Mouse (Mus musculus) midbrain, embryonic 15.5 days (tissue): ENCODE results near the gene Rfx4. TPM values are rescaled to one million over a fixed set of nuclear protein-coding genes. Genes with fewer than 3 reads are reported as not detected.

Source experiments
- ATAC-seq: fragments of 200-750 bp; cut with Nextera tagmentation; replicated peaks from 2 replicates; pipeline ENCODE4 v1.8.0; 2017; ENCODE audit warnings: moderate TSS enrichment
- H3K27ac ChIP-seq: fragments of 300-500 bp; sonication (generic); 2 replicates; pipeline ENCODE4 v1.5.1; 2015; ENCODE audit warnings: mild to moderate bottlenecking, inconsistent platforms
- H3K27me3 ChIP-seq: fragments of 300-500 bp; sonication (generic); replicated peaks from 2 replicates; pipeline ENCODE4 v1.6.1; 2015; ENCODE audit warnings: inconsistent platforms
- H3K36me3 ChIP-seq: fragments of 300-500 bp; sonication (generic); replicated peaks from 2 replicates; pipeline ENCODE4 v1.6.1; 2015; ENCODE audit warnings: inconsistent platforms
- H3K4me1 ChIP-seq: fragments of 300-500 bp; sonication (generic); 2 replicates; pipeline ENCODE4 v1.6.1; 2015; ENCODE audit warnings: inconsistent platforms
- H3K4me2 ChIP-seq: fragments of 300-500 bp; sonication (generic); 2 replicates; pipeline ENCODE4 v1.6.1; 2015; ENCODE audit warnings: inconsistent platforms, mild to moderate bottlenecking, moderate library complexity
- H3K4me3 ChIP-seq: fragments of 300-500 bp; sonication (generic); 2 replicates; pipeline ENCODE4 v1.5.1; 2015; ENCODE audit warnings: mild to moderate bottlenecking, inconsistent platforms
- H3K9ac ChIP-seq: fragments of 300-500 bp; sonication (generic); 2 replicates; pipeline ENCODE4 v1.6.1; 2015; ENCODE audit warnings: mild to moderate bottlenecking, inconsistent platforms
- H3K9me3 ChIP-seq: fragments of 300-500 bp; sonication (generic); 2 replicates; pipeline ENCODE4 v1.6.1; 2016; ENCODE audit warnings: inconsistent platforms
- WGBS: fragments of 180-500 bp; shearing (Covaris S2); methylation state at CpG from one replicate; pipeline ENCODE4 v1.1.7; 2015; ENCODE audit warnings: mixed read lengths; 5-methylcytosine and 5-hydroxymethylcytosine counted together
- polyA plus RNA-seq: library from polyadenylated mRNA; unstranded; fragments of >200 nt; fragmentation: Nextera tagmentation; extraction: Ambion mirVana; gene quantifications from 2 replicates; pipeline ENCODE4 v1.2.1, GENCODE M21; 2015

Gene Rfx4
- polyA plus RNA-seq, 1 experiment from 2014 or later = 16.1 TPM

DNA sequence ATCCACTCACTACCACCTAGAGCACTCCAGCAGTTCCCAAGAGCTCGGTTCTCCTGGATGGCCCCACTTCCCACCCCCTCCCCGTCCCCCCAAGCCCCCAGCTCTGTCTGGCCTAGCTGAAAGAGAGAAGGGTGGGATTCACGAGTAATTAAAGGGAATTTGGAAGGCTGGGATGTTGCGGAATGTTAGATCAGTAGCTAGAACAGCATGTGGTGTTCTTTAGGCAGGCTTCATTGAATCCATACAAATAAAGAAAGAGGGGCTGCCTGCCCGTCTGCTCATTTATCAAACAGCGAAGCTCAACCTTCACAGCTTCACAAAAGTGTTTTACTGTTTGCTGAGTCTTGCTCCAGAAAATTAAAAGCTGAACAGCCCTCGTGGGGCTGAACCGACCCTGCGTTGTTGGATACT, 66.9 kb downstream of the Rfx4 start:
- 8% methylated on average over 9 of the region's 9 CpGs for WGBS
- H3K4me3 ChIP-seq = no peak overlapping the region
- H3K4me2 ChIP-seq = no peak overlapping the region
- no peaks in the 10 kb centered on the region for H3K9me3 ChIP-seq
- no peak overlapping the region for H3K9ac ChIP-seq
- H3K27me3 ChIP-seq = no peaks in the 10 kb centered on the region
- 0 out of 2 replicates have a peak, but pooled peaks have one; percentile 58 for ATAC-seq
- peaks cover 15% of the 10 kb centered on the region for H3K4me1 ChIP-seq
- H3K36me3 ChIP-seq = no peaks in the 10 kb centered on the region
- H3K27ac ChIP-seq = no peak overlapping the region

- Histone ChIP-seq H3K27me3 (no peaks in the 10 kb centered on the region), H3K9me3 (no peaks in the 10 kb centered on the region), H3K4me2 (no peak overlapping the region), H3K4me3 (no peak overlapping the region), H3K27ac (no peak overlapping the region), H3K9ac (no peak overlapping the region), H3K36me3 (no peaks in the 10 kb centered on the region), H3K4me1 (peaks cover 15% of the 10 kb centered on the region)
- ATAC-seq = no peak
- WGBS = 24% methylated on average over 4 of the region's 4 CpGs
Observed at GRCm38 (mm10) chr10:84823621-84824020, 67.8 kb downstream of the Rfx4 start.

DNA sequence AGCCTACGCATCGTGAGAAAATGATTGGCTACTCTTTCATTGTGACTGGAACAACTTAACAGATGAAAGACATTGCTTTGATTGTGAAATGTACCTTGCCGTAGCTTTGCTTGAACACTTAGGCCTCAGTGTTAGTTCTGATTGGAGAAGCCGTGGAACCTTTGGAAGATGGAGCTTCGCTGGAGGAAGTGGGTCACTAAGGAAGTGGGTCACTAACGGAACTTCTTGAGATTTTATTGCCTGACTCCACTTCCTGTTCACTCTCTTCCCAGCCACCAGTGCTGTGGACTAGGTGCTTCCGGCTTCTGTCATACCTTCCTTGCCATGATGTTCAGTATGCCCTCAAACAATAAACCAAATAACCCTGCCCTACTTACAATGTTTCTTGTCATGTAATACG, 73.1 kb downstream of the Rfx4 start:
- H3K9ac ChIP-seq = no peak overlapping the region
- no peak overlapping the region for H3K4me3 ChIP-seq
- no peaks in the 10 kb centered on the region for H3K36me3 ChIP-seq
- H3K4me1 ChIP-seq = peaks cover 3% of the 10 kb centered on the region; the same call in 1 of the 2 replicates
- H3K27me3 ChIP-seq = no peaks in the 10 kb centered on the region
- ATAC-seq = no peak
- 91% methylated on average over 8 of the region's 8 CpGs for WGBS
- no peak overlapping the region for H3K27ac ChIP-seq
- no peak overlapping the region for H3K4me2 ChIP-seq
- H3K9me3 ChIP-seq = no peaks in the 10 kb centered on the region

DNA sequence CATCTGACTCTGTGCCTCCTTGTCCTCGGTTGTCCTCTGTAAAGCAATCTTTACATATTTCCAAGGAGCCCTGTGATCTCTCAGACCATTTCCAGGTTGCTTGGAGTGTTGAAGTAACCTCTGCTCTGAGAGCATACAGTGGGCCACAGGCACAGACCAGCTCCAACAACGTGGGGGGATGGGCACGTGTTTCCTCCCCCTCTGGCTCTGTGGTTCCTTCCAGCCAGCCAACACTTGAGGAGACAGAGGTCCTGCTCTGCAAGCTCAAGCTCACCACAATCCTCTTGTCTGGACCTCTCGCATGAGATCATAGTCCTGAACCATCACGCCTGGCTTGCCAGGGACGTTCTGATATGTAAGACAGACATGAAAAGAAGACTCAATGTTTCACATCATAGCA, 79.7 kb downstream of the Rfx4 start:
- Histone ChIP-seq H3K4me3 (no peak overlapping the region), H3K9ac (no peak overlapping the region), H3K4me2 (no peak overlapping the region), H3K27me3 (no peaks in the 10 kb centered on the region), H3K27ac (no peak overlapping the region), H3K4me1 (no peaks in the 10 kb centered on the region), H3K36me3 (no peaks in the 10 kb centered on the region), H3K9me3 (no peaks in the 10 kb centered on the region)
- no peak for ATAC-seq
- WGBS = 74% methylated on average over 6 of the region's 6 CpGs

DNA sequence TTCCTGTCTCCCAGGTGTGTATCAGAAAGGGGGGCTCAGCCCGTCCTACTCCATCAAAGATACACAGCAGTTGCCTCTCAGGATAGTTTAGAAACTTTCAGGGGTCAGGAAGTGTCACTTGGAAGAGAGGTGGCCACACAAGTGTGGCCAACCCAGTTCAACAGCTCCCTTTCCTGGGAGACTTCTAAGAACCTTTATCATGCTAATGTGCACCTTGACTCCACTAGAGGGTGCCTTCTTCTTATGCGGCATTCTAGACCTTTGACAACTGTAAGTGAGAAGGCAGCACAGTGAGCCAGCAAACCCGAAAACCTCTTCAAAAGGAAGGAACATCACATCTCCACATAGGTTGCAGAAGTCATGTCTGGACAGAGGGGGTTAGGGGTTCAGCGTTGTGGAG, 80.2 kb downstream of the Rfx4 start:
- Histone ChIP-seq H3K9me3 (no peaks in the 10 kb centered on the region), H3K4me2 (no peak overlapping the region), H3K9ac (no peak overlapping the region), H3K27ac (no peak overlapping the region), H3K4me1 (no peaks in the 10 kb centered on the region), H3K36me3 (no peaks in the 10 kb centered on the region), H3K4me3 (no peak overlapping the region), H3K27me3 (no peaks in the 10 kb centered on the region)
- WGBS = 35% methylated on average over 4 of the region's 4 CpGs
- ATAC-seq = no peak

GRCm38 (mm10) chr10:84837355-84837754, 81.5 kb downstream of the Rfx4 start:
- no peaks in the 10 kb centered on the region for H3K9me3 ChIP-seq
- H3K4me2 ChIP-seq = no peak overlapping the region
- H3K4me3 ChIP-seq = no peak overlapping the region
- H3K4me1 ChIP-seq = no peaks in the 10 kb centered on the region
- WGBS = 86% methylated on average over 2 of the region's 2 CpGs
- ATAC-seq = no peak
- no peak overlapping the region for H3K27ac ChIP-seq
- H3K36me3 ChIP-seq = no peaks in the 10 kb centered on the region
- H3K27me3 ChIP-seq = no peaks in the 10 kb centered on the region
- no peak overlapping the region for H3K9ac ChIP-seq

GRCm38 (mm10) chr10:84838850-84839473, 83.1 kb downstream of the Rfx4 start:
- no peak overlapping the region for H3K4me2 ChIP-seq
- no peak overlapping the region for H3K4me3 ChIP-seq
- no peaks in the 10 kb centered on the region for H3K4me1 ChIP-seq
- H3K36me3 ChIP-seq = no peaks in the 10 kb centered on the region
- no peak overlapping the region for H3K27ac ChIP-seq
- H3K9me3 ChIP-seq = no peaks in the 10 kb centered on the region
- no peaks in the 10 kb centered on the region for H3K27me3 ChIP-seq
- ATAC-seq = no peak
- 71% methylated on average over 7 of the region's 7 CpGs for WGBS
- no peak overlapping the region for H3K9ac ChIP-seq

GRCm38 (mm10) chr10:84846638-84847037, 90.8 kb downstream of the Rfx4 start:
- 78% methylated on average over 5 of the region's 5 CpGs for WGBS
- Histone ChIP-seq H3K9ac (no peak overlapping the region), H3K4me3 (no peak overlapping the region), H3K27ac (no peak overlapping the region), H3K27me3 (no peaks in the 10 kb centered on the region), H3K4me1 (peaks cover under 1% of the 10 kb centered on the region; the same call in 1 of the 2 replicates), H3K36me3 (no peaks in the 10 kb centered on the region), H3K4me2 (no peak overlapping the region), H3K9me3 (no peaks in the 10 kb centered on the region)
- no peak for ATAC-seq

- H3K9ac ChIP-seq = peak overlapping the region; percentile 12; the same call in 1 of the 2 replicates
- peaks cover 14% of the 10 kb centered on the region for H3K4me1 ChIP-seq
- WGBS = 37% methylated on average over 12 of the region's 12 CpGs
- H3K27me3 ChIP-seq = no peaks in the 10 kb centered on the region
- H3K9me3 ChIP-seq = no peaks in the 10 kb centered on the region
- H3K36me3 ChIP-seq = no peaks in the 10 kb centered on the region
- H3K4me2 ChIP-seq = no peak overlapping the region
- no peak overlapping the region for H3K4me3 ChIP-seq
- H3K27ac ChIP-seq = peak overlapping the region; percentile 65
- peak; percentile 93 for ATAC-seq
Observed at GRCm38 (mm10) chr10:84851981-84852979, 96.4 kb downstream of the Rfx4 start.

- H3K4me3 ChIP-seq = no peak overlapping the region
- no peak for ATAC-seq
- 92% methylated on average over 8 of the region's 8 CpGs for WGBS
Observed at GRCm38 (mm10) chr10:84854059-84854458, 98.2 kb downstream of the Rfx4 start.

GRCm38 (mm10) chr10:84855466-84855865, 99.6 kb downstream of the Rfx4 start:
- no peaks in the 10 kb centered on the region for H3K9me3 ChIP-seq
- no peaks in the 10 kb centered on the region for H3K27me3 ChIP-seq
- peaks cover 29% of the 10 kb centered on the region for H3K4me1 ChIP-seq
- ATAC-seq = no peak
- H3K4me3 ChIP-seq = no peak overlapping the region
- no peak overlapping the region for H3K9ac ChIP-seq
- H3K4me2 ChIP-seq = no peak overlapping the region
- WGBS = 80% methylated on average over 11 of the region's 11 CpGs
- H3K36me3 ChIP-seq = no peaks in the 10 kb centered on the region
- no peak overlapping the region for H3K27ac ChIP-seq

More at GRCm38 (mm10) chr10:84854059-84854458, 98.2 kb downstream of the Rfx4 start:
- H3K27ac ChIP-seq = no peak overlapping the region
- H3K27me3 ChIP-seq = no peaks in the 10 kb centered on the region
- H3K36me3 ChIP-seq = no peaks in the 10 kb centered on the region
- H3K4me2 ChIP-seq = no peak overlapping the region
- no peak overlapping the region for H3K9ac ChIP-seq
- H3K9me3 ChIP-seq = no peaks in the 10 kb centered on the region
- H3K4me1 ChIP-seq = peaks cover 20% of the 10 kb centered on the region

DNA sequence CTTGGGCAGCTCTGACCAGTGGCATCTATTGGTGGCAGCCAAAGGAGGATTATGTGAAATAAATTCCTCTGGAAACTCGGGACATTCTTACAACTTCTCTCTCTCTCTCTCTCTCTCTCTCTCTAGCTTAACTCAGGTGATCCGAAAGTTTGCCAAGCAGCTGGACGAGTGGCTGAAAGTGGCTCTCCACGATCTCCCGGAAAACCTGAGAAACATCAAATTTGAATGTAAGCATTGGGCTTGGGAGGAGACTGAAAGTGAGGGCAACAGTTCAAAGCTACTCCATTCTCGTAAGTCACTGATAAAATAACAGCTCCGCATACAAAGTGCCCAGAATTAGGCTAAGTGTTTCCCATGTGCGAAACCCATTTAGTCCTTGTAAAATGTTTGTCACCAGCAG, 102.5 kb downstream of the Rfx4 start:
- ATAC-seq = no peak
- Histone ChIP-seq H3K4me3 (no peak overlapping the region), H3K27me3 (no peaks in the 10 kb centered on the region), H3K9me3 (no peaks in the 10 kb centered on the region), H3K4me2 (no peak overlapping the region), H3K36me3 (no peaks in the 10 kb centered on the region), H3K4me1 (peaks cover 15% of the 10 kb centered on the region), H3K27ac (no peak overlapping the region), H3K9ac (no peak overlapping the region)
- 39% methylated on average over 8 of the region's 8 CpGs for WGBS
